In the genomic region with DNA sequence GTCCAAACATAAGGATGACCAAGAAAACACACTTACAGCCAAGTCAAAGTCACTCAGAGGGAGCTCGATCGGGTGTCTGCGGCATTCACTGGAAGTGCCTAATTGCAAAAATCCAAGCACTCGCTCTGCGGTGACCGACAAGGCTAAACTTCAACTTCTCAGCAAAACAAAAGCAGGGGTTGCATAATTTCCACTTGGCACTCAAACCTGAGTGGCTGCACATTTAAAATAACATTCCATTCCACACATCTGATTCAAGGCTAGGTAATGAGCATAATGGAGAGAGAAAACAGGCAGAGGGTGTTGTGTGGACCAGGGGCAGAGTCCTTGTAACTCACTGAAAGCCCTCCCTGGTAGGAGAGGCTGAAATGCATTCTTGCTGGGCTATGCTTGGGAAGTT, we compare ENCODE assay signal across 15 mouse cellular contexts.
A peak's percentile ranks its signal among the peaks of the same experiment; 100 is the strongest.
DNase-seq lines count a peak whose midpoint lies in the region; ATAC-seq and TF ChIP-seq lines count a peak whose summit lies in the region.
"Had no signal": no experiment of that assay in that cellular context is flagged by ENCODE, and none has a peak within 500 bp of the region (broad histone marks: within the 10 kb centered on the region; RNA-seq: fewer than 3 reads in every experiment).

No protein-coding gene starts in this region.

- TF ChIP-seq EP300 in lung, postnatal 0 days (IDR thresholded peaks at IDR 0.05): peak; percentile 68

- H3K27ac ChIP-seq in kidney, embryonic 16.5 days (ENCODE audit: low read length): no peak overlapping the region
- peak overlapping the region; percentile 4; the same call in 1 of the 2 replicates for H3K27ac ChIP-seq in lung, postnatal 0 days (ENCODE audit: low read length)
- no peak overlapping the region for H3K27ac ChIP-seq in limb, embryonic 10.5 days
- H3K27ac ChIP-seq: midbrain, embryonic 10.5 days; neural tube, embryonic 12.5 days had no signal

- no peak overlapping the region for H3K4me2 ChIP-seq in kidney, embryonic 16.5 days (replicated peaks; ENCODE audit: low read depth, low read length)
- H3K4me2 ChIP-seq in lung, postnatal 0 days (replicated peaks; ENCODE audit: low read depth, low read length): no peak overlapping the region
- H3K4me2 ChIP-seq: liver, embryonic 11.5 days; neural tube, embryonic 12.5 days had no signal

- H3K27me3 ChIP-seq in kidney, embryonic 16.5 days (ENCODE audit: insufficient read depth, low read length): no peaks in the 10 kb centered on the region
- no peaks in the 10 kb centered on the region for H3K27me3 ChIP-seq in lung, postnatal 0 days (replicated peaks; ENCODE audit: insufficient read depth, low read length)
- H3K27me3 ChIP-seq in limb, embryonic 10.5 days (ENCODE audit: low read depth, poor library complexity, severe bottlenecking): no peaks in the 10 kb centered on the region
- H3K27me3 ChIP-seq: CH12.LX; neural tube, embryonic 12.5 days had no signal

- DNase-seq in kidney, adult 11 months: peak; percentile 89
- DNase-seq in adipocyte (ENCODE audit: low spot score): peak; percentile 10
- DNase-seq in kidney, adult 8-10 months: peak; percentile 80 to 90
- DNase-seq in lung, postnatal 0 days (ENCODE audit: low spot score): peak; percentile 77
- no peak for DNase-seq in limb, embryonic 10.5 days (ENCODE audit: low spot score)
- no peak for DNase-seq in cerebellum, adult 9-10 months
- DNase-seq: cerebellum, adult 2 months; heart, postnatal 36 days; right cerebral cortex, postnatal 14 days had no signal

- no peaks in the 10 kb centered on the region for H3K4me1 ChIP-seq in kidney, embryonic 16.5 days (ENCODE audit: insufficient read depth, low read length)
- no peaks in the 10 kb centered on the region; the same call in 1 of the 2 replicates for H3K4me1 ChIP-seq in lung, postnatal 0 days (ENCODE audit: insufficient read depth, low read depth, low read length)
- no peaks in the 10 kb centered on the region for H3K4me1 ChIP-seq in limb, embryonic 10.5 days
- H3K4me1 ChIP-seq: midbrain, embryonic 10.5 days; neural tube, embryonic 12.5 days had no signal

- 84% methylated on average over 6 of the region's 6 CpGs for WGBS in kidney, embryonic 16.5 days
- 25% methylated on average over 6 of the region's 6 CpGs for WGBS in lung, postnatal 0 days
- WGBS in limb, embryonic 10.5 days: 96% methylated on average over 6 of the region's 6 CpGs

- H3K9ac ChIP-seq in kidney, embryonic 16.5 days (replicated peaks; ENCODE audit: low read length): no peak overlapping the region
- H3K9ac ChIP-seq in lung, postnatal 0 days (replicated peaks; ENCODE audit: low read depth): no peak overlapping the region
- H3K9ac ChIP-seq: neural tube, embryonic 12.5 days had no signal

- H3K36me3 ChIP-seq in kidney, embryonic 16.5 days (ENCODE audit: insufficient read depth, low read length): no peaks in the 10 kb centered on the region
- H3K36me3 ChIP-seq in lung, postnatal 0 days (ENCODE audit: insufficient read depth, low read length): no peaks in the 10 kb centered on the region
- peaks cover 24% of the 10 kb centered on the region for H3K36me3 ChIP-seq in limb, embryonic 10.5 days
- H3K36me3 ChIP-seq: midbrain, embryonic 10.5 days; neural tube, embryonic 12.5 days had no signal

- no peak for TF ChIP-seq CTCF in lung, postnatal 0 days (IDR thresholded peaks at IDR 0.05)

- no peaks in the 10 kb centered on the region for H3K9me3 ChIP-seq in kidney, embryonic 16.5 days (ENCODE audit: low read length)
- no peaks in the 10 kb centered on the region for H3K9me3 ChIP-seq in lung, postnatal 0 days (ENCODE audit: low read length)
- H3K9me3 ChIP-seq in limb, embryonic 10.5 days (replicated peaks): no peaks in the 10 kb centered on the region
- H3K9me3 ChIP-seq: midbrain, embryonic 10.5 days; neural tube, embryonic 12.5 days had no signal

- ATAC-seq in kidney, embryonic 16.5 days (ENCODE audit: low FRiP score, low TSS enrichment): no peak
- ATAC-seq in lung, postnatal 0 days: peak; percentile 67
- ATAC-seq: intestine, postnatal 0 days had no signal

- no peak overlapping the region for H3K4me3 ChIP-seq in kidney, embryonic 16.5 days (ENCODE audit: low read length)
- H3K4me3 ChIP-seq in lung, postnatal 0 days (ENCODE audit: low read depth, low read length): no peak overlapping the region
- no peak overlapping the region for H3K4me3 ChIP-seq in limb, embryonic 10.5 days
- H3K4me3 ChIP-seq: midbrain, embryonic 10.5 days; neural tube, embryonic 12.5 days had no signal

Comparison
In these comparisons a context has a peak if more than half of its experiments do, and no peak if none do; other contexts are left out.
1. DNase-seq: peak in kidney, adult 11 months (single experiment), adipocyte (single experiment), kidney, adult 8-10 months (2 of 2) and lung, postnatal 0 days (single experiment); none in limb, embryonic 10.5 days (single experiment) and cerebellum, adult 9-10 months (single experiment).